Mouse (Mus musculus): ENCODE results near the gene Nfkb1. TPM values are rescaled to one million over a fixed set of nuclear protein-coding genes. Genes with fewer than 3 reads are reported as not detected.

Gene Nfkb1
- total and polyA plus RNA-seq, 3 experiments, result 44.8 to 93.6 (median 59.9) TPM

DNA sequence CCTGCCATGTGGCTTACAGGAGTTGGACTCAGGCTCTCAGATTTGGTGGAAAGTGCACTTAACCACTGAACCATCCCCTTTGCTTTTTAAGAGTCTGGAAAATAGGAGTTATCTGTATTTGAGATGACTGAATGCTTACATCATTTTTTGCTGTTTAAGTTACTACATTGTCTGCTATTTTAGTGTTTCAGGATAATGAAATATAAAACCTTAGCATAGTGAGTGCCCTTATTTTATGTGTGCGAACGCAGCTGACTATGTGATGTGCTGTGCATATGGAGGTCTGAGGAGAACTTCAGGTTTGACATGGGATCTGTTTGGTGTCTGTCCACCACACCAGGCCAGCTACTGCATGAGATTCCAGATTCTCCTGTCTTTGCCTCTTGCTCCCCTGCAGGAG, 66.1 kb downstream of the Nfkb1 start:
- no peaks in the 10 kb centered on the region for H3K79me2 ChIP-seq (ENCODE audit: control insufficient read depth, insufficient read depth, low read length, poor library complexity)
- no peaks in the 10 kb centered on the region for H3K4me1 ChIP-seq (ENCODE audit: control insufficient read depth in 1 of 2, insufficient read depth in 2 of 2, low read length in 2 of 2)
- TF ChIP-seq POLR2A (IDR thresholded peaks at IDR 0.05; ENCODE audit: control insufficient read depth in 1 of 2, insufficient read depth in 1 of 2, low read depth in 1 of 2, low read length in 2 of 2, poor library complexity in 1 of 2), result no peak
- no peak for TF ChIP-seq MYB (IDR thresholded peaks at IDR 0.05; ENCODE audit: low read depth, low read length)
- TF ChIP-seq BHLHE40 (IDR thresholded peaks at IDR 0.05; ENCODE audit: borderline replicate concordance, low read depth, low read length), result no peak
- no peak for TF ChIP-seq NRF1 (IDR thresholded peaks at IDR 0.05; ENCODE audit: insufficient read depth, low read depth, low read length, poor library complexity, severe bottlenecking)
- TF ChIP-seq ETS1 (IDR thresholded peaks at IDR 0.05; ENCODE audit: low read depth, low read length), result no peak
- no peak for TF ChIP-seq ZMIZ1 (IDR thresholded peaks at IDR 0.05; ENCODE audit: low read depth, low read length)
- no peak for TF ChIP-seq ZKSCAN1 (IDR thresholded peaks at IDR 0.05; ENCODE audit: low read depth, low read length)
- TF ChIP-seq GABPA (IDR thresholded peaks at IDR 0.05; ENCODE audit: low read depth, low read length), result no peak
- no peak for TF ChIP-seq GATA1 (IDR thresholded peaks at IDR 0.05; ENCODE audit: low read depth, low read length)
- no peak for TF ChIP-seq CHD2 (IDR thresholded peaks at IDR 0.05; ENCODE audit: low read length)
- TF ChIP-seq USF2 (IDR thresholded peaks at IDR 0.05; ENCODE audit: borderline replicate concordance in 1 of 2, insufficient read depth in 1 of 2, low read depth in 1 of 2, low read length in 2 of 2), result no peak
- TF ChIP-seq ZNF384 (IDR thresholded peaks at IDR 0.05; ENCODE audit: low read depth, low read length), result no peak
- H3K4me3 ChIP-seq (ENCODE audit: control insufficient read depth in 1 of 2, insufficient read depth in 1 of 2, low read depth in 2 of 2, low read length in 2 of 2), result no peak overlapping the region
- no peak for DNase-seq (ENCODE audit: low read depth, low spot score)
- no peak overlapping the region for H3K9ac ChIP-seq (ENCODE audit: control insufficient read depth, low read depth, low read length, poor library complexity, severe bottlenecking)
- H3K9me3 ChIP-seq (replicated peaks; ENCODE audit: insufficient read depth, low read length), result no peaks in the 10 kb centered on the region
- H3K27ac ChIP-seq (ENCODE audit: control insufficient read depth, low read depth, low read length), result no peak overlapping the region
- no peaks in the 10 kb centered on the region for H3K36me3 ChIP-seq (ENCODE audit: control insufficient read depth in 1 of 2, insufficient read depth in 2 of 2, low read length in 2 of 2)
- no peaks in the 10 kb centered on the region for H3K27me3 ChIP-seq (ENCODE audit: control insufficient read depth in 1 of 2, insufficient read depth in 2 of 2, low read length in 2 of 2)

DNA sequence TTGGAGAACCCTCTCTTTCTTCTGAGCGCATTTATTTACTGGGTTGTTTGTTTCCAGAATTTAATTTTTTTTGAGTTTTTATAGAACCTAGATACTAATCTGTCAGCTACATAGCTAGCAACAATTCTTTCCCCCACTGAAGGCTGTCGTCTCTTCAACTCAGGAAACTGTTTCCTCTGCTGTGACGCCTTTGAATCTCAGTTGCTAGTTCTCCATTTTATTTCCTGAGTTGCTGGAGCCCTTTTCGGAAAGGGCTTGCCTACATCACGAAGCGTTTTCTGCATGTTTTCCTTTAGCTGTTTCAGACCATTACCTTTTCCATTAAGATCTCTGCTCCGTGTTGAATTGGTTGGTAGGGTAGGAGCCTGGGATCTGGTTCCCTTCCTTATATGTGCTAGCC, 74.6 kb downstream of the Nfkb1 start:
- H3K27ac ChIP-seq (ENCODE audit: control insufficient read depth, low read depth, low read length), result no peak overlapping the region

More for the DNA sequence above, 74.6 kb downstream of the Nfkb1 start:
- DNase-seq (ENCODE audit: low read depth, low spot score), result no peak
- no peaks in the 10 kb centered on the region for H3K9me3 ChIP-seq (replicated peaks; ENCODE audit: insufficient read depth, low read length)
- no peak overlapping the region for H3K9ac ChIP-seq (ENCODE audit: control insufficient read depth, low read depth, low read length, poor library complexity, severe bottlenecking)
- TF ChIP-seq RCOR1 (IDR thresholded peaks at IDR 0.05; ENCODE audit: low read depth, low read length), result no peak
- TF ChIP-seq NRF1 (IDR thresholded peaks at IDR 0.05; ENCODE audit: insufficient read depth, low read depth, low read length, poor library complexity, severe bottlenecking), result no peak
- TF ChIP-seq ZNF384 (IDR thresholded peaks at IDR 0.05; ENCODE audit: low read depth, low read length), result no peak
- no peak for TF ChIP-seq ELF1 (IDR thresholded peaks at IDR 0.05; ENCODE audit: low read depth, low read length)
- no peak for TF ChIP-seq TAL1 (IDR thresholded peaks at IDR 0.05; ENCODE audit: low read length)
- no peak for TF ChIP-seq JUND (IDR thresholded peaks at IDR 0.05; ENCODE audit: low read depth, low read length)
- TF ChIP-seq HCFC1 (IDR thresholded peaks at IDR 0.05; ENCODE audit: low read depth, low read length), result no peak
- no peak for TF ChIP-seq USF2 (IDR thresholded peaks at IDR 0.05; ENCODE audit: borderline replicate concordance in 1 of 2, insufficient read depth in 1 of 2, low read depth in 1 of 2, low read length in 2 of 2)
- TF ChIP-seq MXI1 (IDR thresholded peaks at IDR 0.05; ENCODE audit: low read depth, low read length), result no peak
- no peak for TF ChIP-seq USF1 (IDR thresholded peaks at IDR 0.05; ENCODE audit: low read depth, low read length)
- no peak for TF ChIP-seq MAX (IDR thresholded peaks at IDR 0.05; ENCODE audit: low read length)
- peaks cover 0 to 12% of the 10 kb centered on the region in 2 experiments; a peak in 2 of 4 replicates for H3K36me3 ChIP-seq (ENCODE audit: control insufficient read depth in 1 of 2, insufficient read depth in 2 of 2, low read length in 2 of 2)
- no peak overlapping the region for H3K4me3 ChIP-seq (ENCODE audit: control insufficient read depth in 1 of 2, insufficient read depth in 1 of 2, low read depth in 2 of 2, low read length in 2 of 2)
- no peaks in the 10 kb centered on the region for H3K4me1 ChIP-seq (ENCODE audit: control insufficient read depth in 1 of 2, insufficient read depth in 2 of 2, low read length in 2 of 2)
- H3K79me2 ChIP-seq (ENCODE audit: control insufficient read depth, insufficient read depth, low read length, poor library complexity), result no peaks in the 10 kb centered on the region
- no peaks in the 10 kb centered on the region for H3K27me3 ChIP-seq (ENCODE audit: control insufficient read depth in 1 of 2, insufficient read depth in 2 of 2, low read length in 2 of 2)

Data from MEL (cell line).